Mouse (Mus musculus) liver, postnatal 0 days (tissue): ENCODE measurements around the gene Stk39.

Experiments used
- CTCF ChIP-seq: sonication (generic); IDR thresholded peaks from 2 replicates; pipeline ENCODE4 v1.5.1; 2016; ENCODE audit warnings: antibody characterized with exemption, low read depth
- EP300 ChIP-seq: IDR thresholded peaks from 2 replicates; pipeline ENCODE4 v1.6.1; 2016; ENCODE audit warnings: antibody characterized with exemption, low read depth, mild to moderate bottlenecking

- TF ChIP-seq CTCF (no peak), EP300 (no peak)
Observed at GRCm38 (mm10) chr2:68386313-68386863, 85.7 kb downstream of the Stk39 start.
